Comparison of ENCODE assay signal across 23 mouse cellular contexts in the genomic region with DNA sequence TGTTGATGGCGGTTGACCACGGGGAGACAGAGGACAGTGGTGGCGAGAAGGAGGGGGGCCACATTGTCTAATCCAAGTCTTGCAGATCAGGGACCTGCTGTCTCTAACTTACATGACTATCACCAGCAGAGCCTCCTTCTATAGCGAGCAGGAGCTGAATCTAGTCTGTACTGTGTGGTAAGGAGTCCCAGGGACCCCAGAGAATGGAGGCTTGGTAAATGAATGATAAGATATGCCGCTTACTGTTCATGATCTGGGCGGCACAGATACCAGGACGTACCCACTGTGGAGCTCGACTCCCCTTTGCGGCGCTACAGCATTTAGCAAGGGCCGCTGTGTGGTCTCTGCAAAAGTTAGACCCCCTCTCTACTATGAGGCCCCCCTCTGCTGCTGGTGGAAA. TPM values are rescaled to one million over a fixed set of nuclear protein-coding genes. Genes with fewer than 3 reads are reported as not detected.
DNase-seq lines count a peak whose midpoint lies in the region; ATAC-seq and TF ChIP-seq lines count a peak whose summit lies in the region.
"Had no signal": no experiment of that assay in that cellular context is flagged by ENCODE, and none has a peak within 500 bp of the region (broad histone marks: within the 10 kb centered on the region; RNA-seq: fewer than 3 reads in every experiment).

No protein-coding gene starts in this region.

- H3K4me2 ChIP-seq in forebrain, embryonic 13.5 days: no peak overlapping the region
- no peak overlapping the region for H3K4me2 ChIP-seq in forebrain, embryonic 12.5 days
- peak overlapping the region; percentile 65 for H3K4me2 ChIP-seq in liver, embryonic 12.5 days
- H3K4me2 ChIP-seq: hindbrain, embryonic 12.5 days; limb, embryonic 15.5 days; midbrain, embryonic 13.5 days had no signal

- no peak for DNase-seq in lung, adult 2 months
- no peak for DNase-seq in cerebellum, postnatal 14 days
- no peak for DNase-seq in cerebellum, postnatal 25 days
- DNase-seq: adrenal gland, postnatal 25 days; gastrocnemius, postnatal 14 days; heart, adult 2 months; kidney, adult 18-20 months; kidney, postnatal 4 days; right cerebral cortex, postnatal 25 days; spleen, adult 18-20 months; thymus, postnatal 25 days had no signal

- H3K4me3 ChIP-seq in forebrain, embryonic 13.5 days: no peak overlapping the region
- no peak overlapping the region for H3K4me3 ChIP-seq in forebrain, embryonic 12.5 days (replicated peaks)
- peak overlapping the region; percentile 24 for H3K4me3 ChIP-seq in liver, embryonic 12.5 days
- no peak overlapping the region for H3K4me3 ChIP-seq in lung, adult 2 months (replicated peaks; ENCODE audit: extremely low read depth, low read depth, low read length)
- H3K4me3 ChIP-seq: heart, adult 2 months; hindbrain, embryonic 12.5 days; limb, embryonic 15.5 days; midbrain, embryonic 13.5 days had no signal

- 0 out of 2 replicates have a peak, but pooled peaks cover 6% of the 10 kb centered on the region for H3K4me1 ChIP-seq in forebrain, embryonic 13.5 days
- no peaks in the 10 kb centered on the region; the same call in 1 of the 2 replicates for H3K4me1 ChIP-seq in forebrain, embryonic 12.5 days
- peaks cover 63% of the 10 kb centered on the region for H3K4me1 ChIP-seq in liver, embryonic 12.5 days
- H3K4me1 ChIP-seq in lung, adult 2 months (ENCODE audit: control insufficient read depth, insufficient read depth, low read length): no peaks in the 10 kb centered on the region
- H3K4me1 ChIP-seq: hindbrain, embryonic 12.5 days; limb, embryonic 15.5 days; midbrain, embryonic 13.5 days had no signal

- TF ChIP-seq CTCF in lung, adult 2 months (IDR thresholded peaks at IDR 0.05; ENCODE audit: insufficient read depth, low read length): no peak

- no peak for TF ChIP-seq POLR2A in lung, adult 2 months (IDR thresholded peaks at IDR 0.05; ENCODE audit: borderline replicate concordance, extremely low read depth, low read depth, low read length)

- no peaks in the 10 kb centered on the region for H3K36me3 ChIP-seq in forebrain, embryonic 13.5 days (ENCODE audit: poor library complexity, severe bottlenecking)
- H3K36me3 ChIP-seq in forebrain, embryonic 12.5 days (replicated peaks): no peaks in the 10 kb centered on the region
- no peaks in the 10 kb centered on the region for H3K36me3 ChIP-seq in liver, embryonic 12.5 days
- H3K36me3 ChIP-seq: hindbrain, embryonic 12.5 days; limb, embryonic 15.5 days; midbrain, embryonic 13.5 days had no signal

- no peaks in the 10 kb centered on the region for H3K9me3 ChIP-seq in forebrain, embryonic 13.5 days (replicated peaks)
- no peaks in the 10 kb centered on the region for H3K9me3 ChIP-seq in forebrain, embryonic 12.5 days
- H3K9me3 ChIP-seq in liver, embryonic 12.5 days (replicated peaks): no peaks in the 10 kb centered on the region
- H3K9me3 ChIP-seq: hindbrain, embryonic 12.5 days; limb, embryonic 15.5 days; midbrain, embryonic 13.5 days had no signal

- H3K9ac ChIP-seq in forebrain, embryonic 13.5 days: no peak overlapping the region
- no peak overlapping the region for H3K9ac ChIP-seq in forebrain, embryonic 12.5 days
- peak overlapping the region; percentile 55 for H3K9ac ChIP-seq in liver, embryonic 12.5 days
- H3K9ac ChIP-seq: hindbrain, embryonic 12.5 days; limb, embryonic 15.5 days; midbrain, embryonic 13.5 days had no signal

- ATAC-seq in forebrain, embryonic 13.5 days: no peak
- ATAC-seq in forebrain, embryonic 12.5 days (ENCODE audit: low FRiP score): no peak
- ATAC-seq in common myeloid progenitor, adult 5-6 weeks (replicated peaks; ENCODE audit: low read depth, poor library complexity, severe bottlenecking): peak; percentile 73
- ATAC-seq in liver, embryonic 12.5 days: peak; percentile 96
- ATAC-seq in megakaryocyte, adult 5-6 weeks (ENCODE audit: poor library complexity, severe bottlenecking): peak; percentile 40; the same call in 1 of the 2 replicates
- ATAC-seq: forebrain, embryonic 14.5 days; lung, postnatal 0 days; midbrain, embryonic 13.5 days had no signal

- peak overlapping the region; percentile 21; the same call in 1 of the 2 replicates for H3K27ac ChIP-seq in forebrain, embryonic 13.5 days
- no peak overlapping the region for H3K27ac ChIP-seq in forebrain, embryonic 12.5 days
- H3K27ac ChIP-seq in liver, embryonic 12.5 days: peak overlapping the region; percentile 91
- H3K27ac ChIP-seq: heart, adult 2 months; hindbrain, embryonic 12.5 days; limb, embryonic 15.5 days; macrophage; midbrain, embryonic 13.5 days had no signal

- 0 out of 2 replicates have a peak, but pooled peaks cover 12% of the 10 kb centered on the region for H3K27me3 ChIP-seq in forebrain, embryonic 13.5 days
- peaks cover 32% of the 10 kb centered on the region for H3K27me3 ChIP-seq in forebrain, embryonic 12.5 days
- H3K27me3 ChIP-seq in liver, embryonic 12.5 days (replicated peaks): peaks cover 20% of the 10 kb centered on the region; the same call in 1 of the 2 replicates

- 64% methylated on average over 11 of the region's 11 CpGs for WGBS in forebrain, embryonic 13.5 days
- WGBS in forebrain, embryonic 12.5 days: 79% methylated on average over 11 of the region's 11 CpGs
- 31% methylated on average over 11 of the region's 11 CpGs for WGBS in liver, embryonic 12.5 days (ENCODE audit: insufficient replicate concordance)
- 78% methylated on average over 11 of the region's 11 CpGs for WGBS in lung, adult 2 months

RNA-seq across cellular contexts. Expression of a gene that starts 18.2 kb away (rescaled TPM):
- polyA plus RNA-seq in forebrain, embryonic 13.5 days (2015; fragmentation: Nextera tagmentation; extraction: Ambion mirVana): 5.2 and 5.9 TPM in 2 replicates
- polyA plus RNA-seq in forebrain, embryonic 12.5 days (2016; fragmentation: Nextera tagmentation; extraction: Ambion mirVana): 9.0 and 9.1 TPM in 2 replicates
- not detected in 2 replicates for total RNA-seq in common myeloid progenitor, adult 5-6 weeks (2017)
- 0.04 and 0.17 TPM in 2 replicates for polyA plus RNA-seq in liver, embryonic 12.5 days (2016; fragmentation: Nextera tagmentation; extraction: Ambion mirVana)
- total RNA-seq in megakaryocyte, adult 5-6 weeks (2015): not detected in 2 replicates
- not detected in 2 replicates for total RNA-seq in megakaryocyte, adult 5-6 weeks (2017)
- 9.9 and 10.0 TPM in 2 replicates for polyA plus RNA-seq in lung, adult 2 months (2012; rRNA removed)
- total RNA-seq: adrenal gland, postnatal 25 days; heart, adult 2 months; heart, postnatal 25 days had no signal
- polyA plus RNA-seq: macrophage had no signal

RNA-seq across cellular contexts. Expression of a gene that starts 20.4 kb away (rescaled TPM):
- polyA plus RNA-seq in forebrain, embryonic 13.5 days (2015; fragmentation: Nextera tagmentation; extraction: Ambion mirVana): 59.2 and 61.4 TPM in 2 replicates
- polyA plus RNA-seq in forebrain, embryonic 12.5 days (2016; fragmentation: Nextera tagmentation; extraction: Ambion mirVana): 52.0 and 54.6 TPM in 2 replicates
- 9.5 and 10.4 TPM in 2 replicates for total RNA-seq in common myeloid progenitor, adult 5-6 weeks (2017)
- polyA plus RNA-seq in liver, embryonic 12.5 days (2016; fragmentation: Nextera tagmentation; extraction: Ambion mirVana): 29.5 and 31.4 TPM in 2 replicates
- 9.6 and 9.8 TPM in 2 replicates for total RNA-seq in megakaryocyte, adult 5-6 weeks (2015)
- 3.6 and 5.3 TPM in 2 replicates for total RNA-seq in megakaryocyte, adult 5-6 weeks (2017)
- 20.2 and 20.3 TPM in 2 replicates for polyA plus RNA-seq in lung, adult 2 months (2012; rRNA removed)

RNA-seq across cellular contexts. Expression of a gene that starts 38.7 kb away (rescaled TPM):
- 130 and 134 TPM in 2 replicates for polyA plus RNA-seq in forebrain, embryonic 13.5 days (2015; fragmentation: Nextera tagmentation; extraction: Ambion mirVana)
- polyA plus RNA-seq in forebrain, embryonic 12.5 days (2016; fragmentation: Nextera tagmentation; extraction: Ambion mirVana): 127 and 131 TPM in 2 replicates
- total RNA-seq in common myeloid progenitor, adult 5-6 weeks (2017): 34.9 and 39.8 TPM in 2 replicates
- polyA plus RNA-seq in liver, embryonic 12.5 days (2016; fragmentation: Nextera tagmentation; extraction: Ambion mirVana): 162 and 167 TPM in 2 replicates
- 75.5 and 90.9 TPM in 2 replicates for total RNA-seq in megakaryocyte, adult 5-6 weeks (2015)
- total RNA-seq in megakaryocyte, adult 5-6 weeks (2017): 52.4 and 57.3 TPM in 2 replicates
- polyA plus RNA-seq in lung, adult 2 months (2012; rRNA removed): 223 and 276 TPM in 2 replicates

RNA-seq across cellular contexts. Expression of a gene that starts 48.7 kb away (rescaled TPM):
- polyA plus RNA-seq in forebrain, embryonic 13.5 days (2015; fragmentation: Nextera tagmentation; extraction: Ambion mirVana): 5.8 and 8.1 TPM in 2 replicates
- 19.9 and 21.7 TPM in 2 replicates for polyA plus RNA-seq in forebrain, embryonic 12.5 days (2016; fragmentation: Nextera tagmentation; extraction: Ambion mirVana)
- not detected in 2 replicates for total RNA-seq in common myeloid progenitor, adult 5-6 weeks (2017)
- polyA plus RNA-seq in liver, embryonic 12.5 days (2016; fragmentation: Nextera tagmentation; extraction: Ambion mirVana): 3.8 and 4.3 TPM in 2 replicates
- total RNA-seq in megakaryocyte, adult 5-6 weeks (2015): not detected in 2 replicates
- total RNA-seq in megakaryocyte, adult 5-6 weeks (2017): 0.04 TPM in 1 of 2 replicates, not detected in the other
- 68.6 and 83.1 TPM in 2 replicates for polyA plus RNA-seq in lung, adult 2 months (2012; rRNA removed)
- polyA plus RNA-seq: macrophage had no signal

Comparison
In these comparisons a context has a peak if more than half of its experiments do, and no peak if none do; other contexts are left out.
1. ATAC-seq: peak in common myeloid progenitor, adult 5-6 weeks (single experiment), liver, embryonic 12.5 days (single experiment) and megakaryocyte, adult 5-6 weeks (single experiment); none in forebrain, embryonic 13.5 days (single experiment) and forebrain, embryonic 12.5 days (single experiment).